Mouse (Mus musculus) spleen, postnatal 36 days (tissue): ENCODE measurements at regions not wholly inside any gene's neighbourhood (a gene's known extent, or its start where the extent isn't known, plus 50 kb on each side); places are given as distances from the start of the nearest gene placed in this dataset.
A peak's percentile ranks its signal among the peaks of the same experiment; 100 is the strongest.
"Not testable (repeated sequence)": the region's sequence is repeated elsewhere in the genome, so short reads cannot be mapped to it uniquely, and the experiment has no call there.

Source experiments
- DNase-seq, 2 experiments: peaks; one replicate each; pipeline ENCODE4 v3.0.0; 2022; ENCODE audit warnings: low spot score in 2 of 2, mixed read lengths in 1 of 2

DNA sequence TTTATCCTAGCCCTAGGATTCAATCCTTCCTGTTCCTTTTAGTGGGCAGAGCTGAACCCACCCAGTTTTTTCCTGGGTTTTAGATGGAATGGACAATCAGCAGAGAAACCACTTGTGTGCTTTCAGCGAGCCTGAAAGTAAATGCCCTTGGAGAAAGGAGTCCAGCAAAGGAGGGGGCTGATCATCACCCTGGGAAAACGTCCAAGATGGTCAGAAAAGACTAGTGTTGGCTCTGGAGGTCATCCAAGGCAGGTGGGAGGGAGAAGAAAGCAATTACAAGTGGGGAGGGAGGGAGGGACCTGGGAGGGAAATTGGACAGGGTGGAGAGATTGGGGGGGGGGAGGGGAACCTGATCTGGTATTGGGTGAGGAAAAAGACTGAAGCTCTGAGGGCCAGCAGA is 55.6 kb upstream of the Zfp366 start:
- no peak for DNase-seq

DNA sequence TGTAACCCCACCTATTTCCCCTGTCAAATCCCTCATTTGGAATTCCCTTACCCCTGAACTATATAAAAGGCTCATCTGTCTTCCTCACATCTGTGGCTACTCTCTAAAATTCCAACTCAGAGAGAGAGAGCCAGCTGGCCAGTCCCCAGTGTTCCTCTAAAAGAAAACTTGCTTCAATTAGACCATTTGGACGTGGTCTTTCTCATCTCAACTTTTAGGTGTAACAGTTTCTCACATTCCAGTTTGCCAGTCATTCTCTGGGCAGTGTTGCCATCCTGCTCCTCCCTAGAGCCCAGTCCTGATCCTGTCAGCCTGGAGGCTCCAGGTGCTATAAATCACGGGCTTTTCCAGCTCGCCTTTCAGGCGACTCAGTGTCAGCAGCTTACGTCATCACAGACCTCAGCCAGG is 56.3 kb upstream of the Zfp366 start:
- no peak for DNase-seq

DNA sequence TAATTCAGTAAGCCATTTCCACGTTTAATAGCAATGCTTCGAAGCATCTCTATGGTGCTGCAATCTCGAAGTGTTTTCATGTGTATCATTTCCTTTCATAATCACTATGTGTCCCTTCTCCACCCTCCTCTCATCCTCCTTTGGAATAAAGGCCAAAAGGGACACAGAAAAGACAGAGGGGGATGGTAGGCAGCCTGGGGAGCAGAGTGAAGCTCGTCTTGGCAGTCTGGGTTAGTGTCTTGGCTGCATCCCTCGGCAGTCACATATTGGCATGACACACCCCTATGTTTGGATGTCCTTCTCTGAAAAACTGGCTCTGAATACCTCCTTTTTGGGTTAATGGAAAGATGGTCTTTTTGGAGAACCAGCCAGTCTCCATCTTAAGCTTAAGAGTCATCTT is 56.9 kb upstream of the Zfp366 start:
- no peak for DNase-seq

DNA sequence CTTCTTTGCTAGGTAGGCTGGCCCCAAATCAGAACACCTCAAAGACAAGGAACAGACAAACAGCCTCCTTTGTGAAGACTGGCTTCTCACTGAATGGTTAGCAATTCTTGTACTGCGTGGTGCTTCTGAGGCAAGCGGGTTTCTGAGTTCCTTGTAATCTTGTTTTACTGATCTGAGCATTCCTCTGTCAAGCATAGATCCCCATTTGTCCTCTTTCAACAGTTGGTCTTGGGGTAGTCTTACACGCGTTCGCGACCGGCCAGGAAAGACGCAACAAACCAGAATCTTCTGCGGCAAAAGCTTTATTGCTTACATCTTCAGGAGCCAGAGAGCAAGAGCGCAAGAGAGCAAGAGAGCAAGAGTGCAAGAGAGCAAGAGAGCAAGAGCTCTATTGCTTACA is 57.7 kb upstream of the Zfp366 start:
- DNase-seq, result not testable (repeated sequence)

DNA sequence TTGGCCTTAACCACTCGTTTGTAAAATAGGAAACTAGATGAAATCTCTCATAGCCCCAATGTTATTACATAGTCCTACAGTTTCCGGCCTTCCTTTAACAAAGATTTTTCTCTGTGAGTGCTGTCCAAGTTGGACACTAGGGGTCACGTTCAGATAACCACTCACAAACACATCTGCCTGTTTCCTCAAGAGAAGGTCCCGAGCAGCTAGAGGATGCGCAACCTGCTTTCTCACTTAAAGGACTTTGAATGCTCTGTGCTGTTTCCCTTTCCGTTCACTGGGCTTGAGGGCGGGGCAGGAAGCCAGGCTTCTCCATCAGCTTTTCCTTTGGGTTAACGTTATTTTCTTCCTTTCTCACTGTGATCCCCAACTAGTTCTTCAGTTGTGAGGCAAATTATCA is 58.1 kb upstream of the Zfp366 start:
- DNase-seq, result no peak

DNA sequence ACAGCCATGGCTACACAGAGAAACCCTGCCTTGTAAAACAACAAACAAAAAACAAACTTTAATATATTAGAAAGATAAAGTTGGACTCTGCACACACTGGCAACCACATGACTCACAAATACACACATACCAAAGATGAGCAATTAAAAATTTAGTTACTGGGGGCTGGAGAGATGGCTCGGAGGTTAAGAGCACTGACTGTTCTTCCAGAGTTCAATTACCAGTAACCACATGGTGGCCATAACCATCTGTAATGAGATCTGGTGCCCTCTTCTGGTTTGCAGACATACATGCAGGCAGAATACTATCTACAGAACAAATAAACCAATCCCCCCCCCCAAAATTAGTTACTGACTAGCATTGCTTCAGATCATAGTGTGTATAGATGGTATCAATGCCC is 58.7 kb upstream of the Zfp366 start:
- no peak for DNase-seq

DNA sequence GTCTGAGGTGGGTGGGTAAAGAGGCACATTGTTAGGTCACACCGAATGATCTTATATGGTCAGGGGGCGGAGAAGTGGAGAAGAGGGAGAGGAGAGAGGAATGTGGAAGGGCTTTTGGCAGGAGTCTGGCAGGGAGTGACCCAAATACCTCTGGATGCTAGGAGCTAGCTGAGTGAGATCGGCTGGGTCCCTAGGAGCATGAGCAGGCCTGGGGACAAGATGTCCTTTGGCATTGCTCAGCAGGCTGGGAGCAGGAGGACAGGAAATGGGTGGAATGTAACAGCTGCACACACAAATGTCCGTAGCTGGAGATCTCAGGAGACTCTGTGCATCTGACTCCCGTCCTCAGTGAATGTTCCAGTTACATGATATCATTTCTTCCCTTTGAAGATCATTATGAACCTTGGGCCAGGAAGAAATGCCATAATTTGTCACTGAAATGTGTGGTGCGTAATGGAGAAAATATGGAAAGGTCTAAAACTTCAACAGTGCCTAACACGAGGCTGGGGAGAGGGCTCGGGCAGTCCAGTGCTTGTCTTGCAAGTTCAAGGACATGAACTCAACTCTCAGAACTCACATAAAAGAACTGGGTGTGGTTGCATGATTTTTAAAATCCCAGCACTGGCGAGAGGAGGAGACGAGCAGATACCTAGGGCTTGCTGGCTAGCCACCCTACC is 59.6 kb upstream of the Zfp366 start:
- DNase-seq, result no peak

DNA sequence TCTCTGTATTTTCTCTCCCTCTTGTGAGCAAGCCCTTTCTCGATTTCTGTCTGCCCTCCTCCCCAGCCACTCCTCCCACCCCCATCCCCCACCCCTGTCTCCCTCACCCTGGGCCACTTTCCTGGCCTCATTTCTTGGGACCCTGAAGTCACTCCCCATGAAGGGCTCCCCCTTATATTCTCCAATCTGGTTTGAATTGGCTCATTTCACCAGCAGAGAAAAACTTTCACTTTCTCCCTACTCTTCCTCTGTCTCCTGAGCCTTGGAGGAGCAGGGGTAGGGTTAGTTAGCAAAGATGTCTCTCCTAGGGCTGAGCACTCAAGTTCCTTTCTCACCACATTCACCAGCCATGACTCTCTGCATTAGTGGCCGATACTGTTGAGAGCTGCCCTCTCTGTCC is 60.5 kb upstream of the Zfp366 start:
- no peak for DNase-seq

DNA sequence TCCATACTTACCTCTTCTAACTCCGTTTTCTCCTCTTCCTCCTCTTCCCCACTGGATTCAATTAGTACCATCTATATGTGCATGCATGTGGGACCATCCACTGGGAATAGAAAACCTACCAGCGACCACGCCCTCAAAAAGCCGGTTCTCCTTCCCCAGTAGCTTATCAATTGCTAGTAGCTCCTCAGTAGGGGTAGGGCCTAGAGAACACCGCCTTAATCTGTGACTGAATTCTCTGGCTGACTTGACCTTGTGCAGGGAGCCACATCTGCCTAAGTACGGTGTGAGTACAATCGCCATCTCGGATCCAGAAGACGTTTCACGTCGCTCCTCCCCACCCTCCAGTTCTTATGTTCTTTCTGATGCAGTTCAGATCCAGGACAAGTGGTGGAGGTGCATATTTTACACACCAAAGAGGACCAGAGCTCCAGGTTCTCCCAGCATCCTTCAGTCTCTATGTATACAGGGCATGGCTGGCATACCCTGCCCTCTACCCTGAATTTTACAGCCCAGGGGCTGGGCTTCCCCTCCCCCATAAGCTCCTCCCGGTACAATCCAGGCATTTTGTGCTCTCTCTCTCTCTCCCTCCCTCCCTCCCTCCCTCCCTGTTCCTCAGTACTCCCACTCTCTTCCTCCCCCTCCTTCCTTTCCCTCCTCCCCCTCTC is 61.0 kb upstream of the Zfp366 start:
- no peak for DNase-seq

DNA sequence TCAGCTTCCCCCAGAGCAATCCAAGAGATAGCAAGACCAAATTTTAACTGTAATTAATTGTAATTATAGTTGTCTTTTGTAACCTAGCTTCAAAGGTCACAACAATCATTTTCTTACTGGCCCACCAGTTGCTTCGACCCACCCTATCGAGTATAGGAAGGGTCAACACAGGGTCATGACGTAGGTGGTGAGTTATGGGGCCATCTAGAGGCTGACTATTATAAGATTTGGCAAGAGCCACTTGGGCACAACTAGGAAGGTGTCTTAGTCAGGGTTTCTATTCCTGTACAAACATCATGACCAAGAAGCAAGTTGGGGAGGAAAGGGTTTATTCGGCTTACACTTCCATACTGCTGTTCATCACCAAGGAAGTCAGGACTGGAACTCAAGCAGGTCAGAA is 62.1 kb upstream of the Zfp366 start:
- not testable (repeated sequence) for DNase-seq

DNA sequence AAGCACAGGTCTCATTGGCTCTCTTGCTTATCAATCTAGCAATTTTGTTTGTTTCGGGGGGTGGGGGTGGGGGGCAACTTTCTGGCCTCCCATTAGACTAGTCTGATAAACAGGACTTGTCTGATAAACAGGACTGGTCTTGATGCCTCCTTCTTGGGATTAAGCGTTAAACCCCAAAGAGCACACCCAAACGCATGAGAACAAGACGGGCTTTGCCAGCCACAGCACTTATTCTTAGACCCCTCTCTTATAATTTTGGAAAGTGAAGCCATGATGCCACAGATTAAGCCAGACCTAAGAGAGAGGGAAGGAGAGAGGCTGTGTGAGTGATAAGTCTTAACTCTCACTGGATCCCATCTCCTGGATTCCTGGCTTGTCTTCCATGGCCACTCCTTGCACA is 63.5 kb upstream of the Zfp366 start:
- no peak for DNase-seq

DNA sequence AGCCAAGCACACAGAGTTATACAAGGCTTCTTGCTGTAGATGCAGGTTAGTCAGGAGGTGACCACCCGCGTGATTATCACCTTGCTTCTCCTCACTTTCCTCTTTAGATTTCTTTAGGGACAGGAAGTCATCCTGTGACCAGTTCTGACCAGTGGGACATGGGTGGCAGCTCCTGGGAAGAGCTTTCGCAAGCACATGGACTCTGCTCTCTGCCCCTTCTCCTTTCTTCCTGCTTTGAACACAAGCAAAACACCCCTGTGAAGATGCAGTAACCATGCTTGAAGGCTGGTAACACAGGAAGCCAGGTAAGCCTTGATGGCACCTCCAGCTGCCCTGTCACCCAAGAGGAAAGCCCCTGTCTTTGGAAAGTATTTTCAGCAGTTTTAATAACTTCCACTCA is 64.7 kb upstream of the Zfp366 start:
- DNase-seq, result no peak

DNA sequence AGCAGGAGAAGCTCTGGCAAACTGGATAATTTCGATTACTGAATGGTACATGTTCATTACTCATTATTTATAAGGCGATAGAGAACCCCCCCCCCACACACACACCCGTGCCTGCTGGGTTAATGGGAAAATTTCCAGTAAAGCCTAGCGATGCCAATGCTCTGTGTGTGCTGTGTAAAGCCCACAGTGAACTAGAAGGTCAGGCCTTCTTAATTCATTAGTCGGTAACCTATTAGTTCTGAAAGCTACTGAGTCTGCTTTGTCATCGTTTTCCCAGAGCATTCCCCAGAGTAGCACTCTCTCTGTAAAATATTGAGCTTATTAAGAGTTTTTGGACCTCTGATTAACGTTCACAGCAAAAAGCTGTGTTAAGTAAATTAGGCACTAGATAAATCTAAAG is 65.7 kb upstream of the Zfp366 start:
- DNase-seq, result no peak

DNA sequence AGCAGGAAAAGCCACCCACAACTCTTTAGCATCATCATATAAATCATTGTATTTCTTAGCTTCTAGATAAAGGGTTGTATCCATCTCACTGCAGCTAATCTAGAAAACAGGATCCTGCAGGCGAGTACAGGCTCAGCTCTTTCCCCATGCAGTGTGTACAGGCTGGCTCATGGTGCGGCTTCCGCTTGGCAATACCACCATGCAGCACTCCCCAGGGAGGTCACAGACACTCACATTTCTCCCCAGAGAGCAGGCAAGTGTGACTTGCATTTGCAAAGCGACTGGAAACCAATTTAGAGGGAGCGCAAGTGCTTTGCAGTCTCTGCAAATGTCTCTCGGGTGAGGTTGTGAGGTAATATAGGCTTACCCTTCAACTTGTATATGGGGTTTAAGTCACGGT is 69.1 kb upstream of the Zfp366 start:
- peak; percentile 46 to 54 for DNase-seq

DNA sequence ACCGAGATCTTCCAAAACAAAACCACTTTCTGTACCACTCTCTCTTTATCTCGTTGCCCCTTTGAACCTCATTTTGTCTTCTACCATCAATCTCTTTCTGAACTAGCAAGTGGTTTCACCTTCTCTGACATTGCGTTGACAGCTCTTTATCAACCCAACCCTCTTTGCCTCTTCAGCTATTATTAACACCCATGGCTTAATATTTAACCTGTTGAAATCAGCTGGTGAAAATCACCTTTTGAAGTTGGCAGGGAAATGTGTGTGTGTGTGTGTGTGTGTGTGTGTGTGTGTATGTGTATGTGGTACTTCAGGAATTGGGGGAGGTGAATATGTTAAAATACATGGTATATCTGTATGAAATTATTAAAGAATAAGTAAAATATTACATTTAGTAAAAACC is 70.1 kb upstream of the Zfp366 start:
- no peak for DNase-seq

DNA sequence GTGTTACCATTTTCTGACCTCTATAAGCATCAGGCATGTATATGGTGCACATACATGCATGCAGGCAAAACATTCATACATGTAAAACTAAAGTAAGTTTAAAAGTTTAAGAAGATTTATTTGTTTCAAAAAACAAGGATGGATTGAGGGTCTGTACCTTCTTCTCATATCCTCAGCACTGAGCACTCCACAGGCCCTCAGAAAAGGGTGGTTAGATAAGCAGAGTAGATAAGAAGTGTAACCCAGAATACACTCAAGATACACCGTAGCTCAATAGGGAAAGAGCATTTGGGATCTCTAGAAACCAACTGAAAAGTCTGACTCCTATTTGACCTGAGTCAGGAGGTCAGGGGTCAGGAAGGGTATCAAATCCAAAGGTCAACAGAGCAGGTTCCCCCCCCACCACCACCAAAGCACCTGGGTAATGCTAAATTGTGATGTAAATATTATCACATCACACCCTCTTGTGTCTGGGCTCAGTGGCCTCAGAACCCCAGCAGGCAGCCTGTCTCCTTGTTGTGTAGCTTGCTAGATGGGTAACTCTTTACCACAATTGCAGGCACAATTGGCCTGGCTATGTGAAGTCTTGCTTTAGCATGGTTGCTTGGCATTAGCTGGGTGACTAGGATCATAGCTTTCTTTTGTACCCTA is 72.8 kb upstream of the Zfp366 start:
- DNase-seq, result no peak

DNA sequence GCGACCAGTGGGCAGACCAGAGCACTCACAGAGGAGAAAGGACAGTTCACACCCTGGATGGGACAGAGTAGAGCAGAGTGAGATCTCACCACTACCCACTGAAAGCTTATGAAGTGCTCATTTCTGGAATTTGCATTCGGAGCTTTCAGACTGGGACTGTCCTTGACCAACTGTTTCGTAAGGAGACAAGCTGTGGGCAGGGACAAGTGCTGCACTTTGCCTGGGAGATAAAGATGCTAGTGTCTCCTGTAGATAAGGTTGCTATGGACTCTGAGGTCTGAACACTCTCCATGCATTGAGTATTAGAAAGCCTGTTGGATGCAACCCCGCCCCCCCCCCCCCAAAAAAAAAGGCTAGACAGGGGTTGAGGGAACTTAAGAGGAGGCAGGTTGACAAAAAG is 76.6 kb upstream of the Zfp366 start:
- peak; percentile 24 to 60 for DNase-seq

DNA sequence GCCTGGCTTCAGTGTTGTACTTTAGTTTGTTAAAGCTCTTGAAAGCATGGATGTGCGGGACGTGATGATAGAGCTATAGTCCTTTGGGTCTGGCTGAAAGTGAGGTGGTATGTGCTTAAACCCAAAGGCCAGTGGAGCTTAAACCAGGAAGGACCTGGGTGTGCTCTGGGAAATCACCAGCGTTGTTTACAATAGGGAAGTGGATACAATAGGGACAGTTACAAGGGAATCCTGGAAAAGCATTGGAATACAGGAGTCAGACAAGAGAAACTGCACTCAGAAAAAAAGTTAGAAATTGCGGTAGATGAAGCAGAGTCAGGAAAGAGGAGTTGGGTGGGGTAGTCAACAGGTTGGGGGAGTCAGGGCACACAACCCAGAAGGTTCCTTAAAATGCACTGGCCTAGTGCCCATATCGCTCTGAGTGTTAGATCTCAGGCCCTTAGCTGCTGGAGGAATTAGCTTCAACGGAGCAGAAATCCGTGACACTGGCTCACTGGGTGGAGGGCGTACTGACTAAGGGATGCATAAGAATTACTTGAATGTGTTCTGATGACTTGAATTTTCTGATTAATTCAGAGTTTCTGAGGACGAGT is 82.4 kb upstream of the Zfp366 start:
- no peak for DNase-seq

DNA sequence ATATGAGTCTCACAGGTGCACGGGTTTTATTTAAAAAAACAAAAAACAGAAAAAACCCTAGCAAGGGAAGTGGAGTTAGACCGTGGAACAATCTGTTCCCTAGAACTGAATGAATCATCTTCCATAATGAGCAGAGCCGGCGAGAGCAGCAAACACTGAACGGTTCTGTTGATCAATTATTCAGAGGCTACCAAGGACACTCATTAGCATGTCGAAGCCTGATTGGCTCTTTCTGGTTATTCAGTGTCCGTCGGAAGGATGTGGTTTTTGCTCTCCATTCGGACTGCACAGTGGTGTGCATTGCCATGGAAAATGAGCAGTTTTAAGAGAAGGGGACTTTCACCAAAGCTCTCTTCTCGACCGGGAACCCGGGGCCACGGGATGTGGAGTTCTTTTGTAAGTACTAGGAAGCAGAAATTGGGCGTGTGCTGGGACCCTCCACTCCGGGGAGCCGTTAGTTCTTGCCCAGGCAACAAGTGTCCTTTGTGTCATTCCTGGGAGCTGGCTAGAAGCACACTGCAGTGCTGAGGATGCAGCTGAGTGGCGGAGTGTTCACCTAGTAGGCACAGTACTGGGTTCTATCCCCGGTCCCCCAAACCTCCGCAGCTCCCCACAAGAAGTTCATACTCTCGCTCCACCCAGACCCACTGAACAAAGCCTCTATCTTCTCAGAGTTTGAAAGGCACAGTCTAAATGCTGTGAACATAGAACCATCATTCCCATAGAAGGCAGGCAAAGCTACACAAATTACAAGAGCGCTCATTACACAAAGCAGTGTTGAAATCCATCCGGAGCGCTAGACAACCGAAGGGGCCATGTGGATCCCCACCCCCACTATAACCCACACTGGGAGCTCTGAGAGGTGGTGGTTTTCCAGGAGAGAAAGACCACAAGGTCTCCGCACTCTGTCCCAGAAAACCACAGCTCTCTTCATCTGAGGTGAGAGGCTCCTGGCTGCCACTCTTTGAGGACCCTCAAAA is 83.9 kb upstream of the Zfp366 start:
- no peak for DNase-seq

DNA sequence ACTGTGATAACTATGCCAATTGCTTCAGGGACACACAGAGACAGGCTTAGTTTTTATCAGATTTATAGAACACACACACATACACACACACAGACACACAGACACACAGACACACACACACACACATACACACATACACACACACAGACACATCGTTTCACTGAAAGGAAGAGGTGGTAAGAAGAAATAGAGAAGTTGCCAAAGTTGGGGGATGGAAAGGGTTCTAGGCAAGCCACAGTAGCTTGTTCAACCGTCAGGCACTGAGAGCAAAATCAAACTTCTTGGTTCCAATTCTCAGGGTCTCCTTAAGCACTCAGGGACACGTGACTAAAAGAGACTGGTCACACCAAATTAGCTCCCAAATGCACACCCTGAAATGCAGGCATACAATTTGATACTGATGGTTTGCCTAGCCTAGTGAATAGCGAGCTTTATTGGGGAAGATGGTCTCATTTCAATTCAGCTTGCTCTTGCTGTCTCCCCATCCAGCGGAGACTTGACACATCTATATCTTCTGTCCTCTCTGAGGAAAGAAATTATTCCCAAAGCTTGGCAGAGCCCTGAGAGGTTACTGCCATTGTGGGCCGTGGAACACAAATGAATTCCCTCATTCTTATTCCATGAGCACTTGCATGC is 84.7 kb upstream of the Zfp366 start:
- no peak for DNase-seq

DNA sequence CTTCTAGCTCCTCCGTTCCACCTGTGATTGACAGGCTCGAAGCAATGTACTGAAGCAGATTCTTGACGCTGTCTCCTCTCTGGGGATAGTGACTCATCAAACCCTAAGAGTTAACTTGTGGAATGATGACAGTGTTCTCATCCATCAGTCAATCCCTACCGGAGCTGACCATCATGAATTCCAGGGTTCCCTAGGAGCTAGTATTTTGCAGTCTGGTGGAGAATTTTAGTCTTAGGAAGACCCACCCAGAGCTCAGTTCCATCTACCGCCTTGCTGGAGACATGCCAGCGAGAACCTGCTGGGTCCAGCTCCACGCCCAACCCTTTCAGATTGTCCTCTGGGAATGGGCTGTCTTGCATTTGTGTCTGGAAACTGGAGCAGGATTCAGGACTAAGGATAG is 85.4 kb upstream of the Zfp366 start:
- DNase-seq, result no peak
